8 mouse cellular contexts compared by ENCODE assay signal in the genomic region with DNA sequence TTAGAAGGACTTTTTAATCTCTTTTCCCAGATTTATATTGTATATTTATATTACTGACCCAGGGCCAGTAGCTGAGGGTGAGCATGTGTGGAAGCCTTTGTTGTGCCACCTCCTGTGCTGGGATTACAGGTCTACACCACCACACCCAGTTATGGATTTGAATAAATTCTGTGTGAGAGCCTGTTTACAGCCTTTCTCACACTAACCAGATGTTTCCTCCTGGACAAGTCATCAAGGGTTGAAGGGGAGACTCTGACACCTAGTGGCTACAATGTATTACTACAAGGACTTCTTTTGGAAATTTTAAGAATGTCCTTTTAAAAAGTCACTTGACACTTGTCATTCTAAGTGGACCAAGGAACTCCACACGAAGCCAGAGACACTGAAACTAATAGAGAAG. TPM values are rescaled to one million over a fixed set of nuclear protein-coding genes. Genes with fewer than 3 reads are reported as not detected.
DNase-seq lines count a peak whose midpoint lies in the region; ATAC-seq and TF ChIP-seq lines count a peak whose summit lies in the region.

No protein-coding gene starts in this region.

- TF ChIP-seq CTCF in small intestine, adult 2 months (IDR thresholded peaks at IDR 0.05; ENCODE audit: extremely low read depth, insufficient read length, insufficient replicate concordance, low read depth, low read length): peak; percentile 28; the same call in 1 of the 2 replicates

- H3K27me3 ChIP-seq in forebrain, embryonic 13.5 days: no peaks in the 10 kb centered on the region
- no peaks in the 10 kb centered on the region for H3K27me3 ChIP-seq in forebrain, embryonic 12.5 days
- no peaks in the 10 kb centered on the region for H3K27me3 ChIP-seq in midbrain, embryonic 11.5 days (ENCODE audit: control insufficient read depth, insufficient read depth, low read length)
- no peaks in the 10 kb centered on the region for H3K27me3 ChIP-seq in midbrain, embryonic 10.5 days (ENCODE audit: low read depth, poor library complexity, severe bottlenecking)
- H3K27me3 ChIP-seq in intestine, embryonic 16.5 days (replicated peaks; ENCODE audit: control insufficient read depth, insufficient read depth, low read length): no peaks in the 10 kb centered on the region
- H3K27me3 ChIP-seq in small intestine, adult 2 months (ENCODE audit: control insufficient read depth, insufficient read depth, low read length): no peaks in the 10 kb centered on the region

- no peak overlapping the region for H3K4me3 ChIP-seq in forebrain, embryonic 13.5 days
- H3K4me3 ChIP-seq in forebrain, embryonic 12.5 days (replicated peaks): no peak overlapping the region
- no peak overlapping the region for H3K4me3 ChIP-seq in midbrain, embryonic 11.5 days (ENCODE audit: low read depth, low read length)
- no peak overlapping the region for H3K4me3 ChIP-seq in midbrain, embryonic 10.5 days
- H3K4me3 ChIP-seq in intestine, embryonic 16.5 days (ENCODE audit: low read length): no peak overlapping the region
- no peak overlapping the region for H3K4me3 ChIP-seq in small intestine, adult 2 months (ENCODE audit: low read depth, low read length)

- peak; percentile 69 for ATAC-seq in forebrain, embryonic 13.5 days
- ATAC-seq in forebrain, embryonic 12.5 days (ENCODE audit: low FRiP score): no peak
- ATAC-seq in midbrain, embryonic 11.5 days (ENCODE audit: low FRiP score): no peak
- peak; percentile 46; the same call in 1 of the 2 replicates for ATAC-seq in intestine, embryonic 16.5 days

- DNase-seq in midbrain, embryonic 11.5 days (ENCODE audit: low spot score, missing footprints): peak; percentile 90
- no peak for DNase-seq in midbrain, embryonic 10.5 days (ENCODE audit: low spot score)
- no peak for DNase-seq in adrenal gland, adult 8-10 months
- DNase-seq in layer of hippocampus, postnatal 14 days (ENCODE audit: low spot score in 2 of 2): no peak

- WGBS in forebrain, embryonic 13.5 days: 6% methylated on average over 1 of the region's 1 CpGs
- WGBS in forebrain, embryonic 12.5 days: 0% methylated on average over 1 of the region's 1 CpGs
- WGBS in midbrain, embryonic 11.5 days: 7% methylated on average over 1 of the region's 1 CpGs
- 0% methylated on average over 1 of the region's 1 CpGs for WGBS in midbrain, embryonic 10.5 days
- 2% methylated on average over 1 of the region's 1 CpGs for WGBS in intestine, embryonic 16.5 days
- whole genome bisulfite sequencing in small intestine, adult 2 months: 0% methylated on average over 1 of the region's 1 CpGs

- no peaks in the 10 kb centered on the region for H3K36me3 ChIP-seq in forebrain, embryonic 13.5 days (ENCODE audit: poor library complexity, severe bottlenecking)
- no peaks in the 10 kb centered on the region for H3K36me3 ChIP-seq in forebrain, embryonic 12.5 days (replicated peaks)
- H3K36me3 ChIP-seq in midbrain, embryonic 11.5 days (ENCODE audit: control insufficient read depth, insufficient read depth, low read length): no peaks in the 10 kb centered on the region
- H3K36me3 ChIP-seq in midbrain, embryonic 10.5 days: no peaks in the 10 kb centered on the region
- no peaks in the 10 kb centered on the region for H3K36me3 ChIP-seq in intestine, embryonic 16.5 days (ENCODE audit: control insufficient read depth, insufficient read depth, low read length)
- H3K36me3 ChIP-seq in small intestine, adult 2 months (ENCODE audit: control insufficient read depth, insufficient read depth, low read length): no peaks in the 10 kb centered on the region

- H3K4me2 ChIP-seq in forebrain, embryonic 13.5 days: no peak overlapping the region
- H3K4me2 ChIP-seq in forebrain, embryonic 12.5 days: no peak overlapping the region
- no peak overlapping the region for H3K4me2 ChIP-seq in midbrain, embryonic 11.5 days
- no peak overlapping the region for H3K4me2 ChIP-seq in intestine, embryonic 16.5 days (ENCODE audit: low read depth, low read length)

- no peaks in the 10 kb centered on the region for H3K4me1 ChIP-seq in forebrain, embryonic 13.5 days
- H3K4me1 ChIP-seq in forebrain, embryonic 12.5 days: no peaks in the 10 kb centered on the region
- H3K4me1 ChIP-seq in midbrain, embryonic 11.5 days (ENCODE audit: control insufficient read depth, insufficient read depth, low read length): no peaks in the 10 kb centered on the region
- H3K4me1 ChIP-seq in midbrain, embryonic 10.5 days: no peaks in the 10 kb centered on the region
- no peaks in the 10 kb centered on the region for H3K4me1 ChIP-seq in intestine, embryonic 16.5 days (ENCODE audit: control insufficient read depth, insufficient read depth, low read length)
- no peaks in the 10 kb centered on the region for H3K4me1 ChIP-seq in small intestine, adult 2 months (ENCODE audit: control insufficient read depth, insufficient read depth, insufficient read length, low read length)

- no peak for TF ChIP-seq POLR2A in small intestine, adult 2 months (IDR thresholded peaks at IDR 0.05; ENCODE audit: low read depth, low read length)

- H3K9me3 ChIP-seq in forebrain, embryonic 13.5 days (replicated peaks): no peaks in the 10 kb centered on the region
- no peaks in the 10 kb centered on the region for H3K9me3 ChIP-seq in forebrain, embryonic 12.5 days
- no peaks in the 10 kb centered on the region for H3K9me3 ChIP-seq in midbrain, embryonic 11.5 days (ENCODE audit: control insufficient read depth, low read length)
- H3K9me3 ChIP-seq in midbrain, embryonic 10.5 days (replicated peaks): no peaks in the 10 kb centered on the region
- no peaks in the 10 kb centered on the region for H3K9me3 ChIP-seq in intestine, embryonic 16.5 days (ENCODE audit: control insufficient read depth, low read length)

- H3K9ac ChIP-seq in forebrain, embryonic 13.5 days: no peak overlapping the region
- no peak overlapping the region for H3K9ac ChIP-seq in forebrain, embryonic 12.5 days
- H3K9ac ChIP-seq in midbrain, embryonic 11.5 days (ENCODE audit: low read length): no peak overlapping the region
- H3K9ac ChIP-seq in intestine, embryonic 16.5 days (ENCODE audit: low read depth, low read length): no peak overlapping the region

- no peak overlapping the region for H3K27ac ChIP-seq in forebrain, embryonic 13.5 days
- no peak overlapping the region for H3K27ac ChIP-seq in forebrain, embryonic 12.5 days
- H3K27ac ChIP-seq in midbrain, embryonic 11.5 days (ENCODE audit: low read depth, low read length): no peak overlapping the region
- no peak overlapping the region for H3K27ac ChIP-seq in midbrain, embryonic 10.5 days (replicated peaks)
- H3K27ac ChIP-seq in intestine, embryonic 16.5 days (ENCODE audit: low read length): no peak overlapping the region
- H3K27ac ChIP-seq in small intestine, adult 2 months (ENCODE audit: insufficient read depth, low read depth, low read length): no peak overlapping the region

RNA-seq across cellular contexts. Expression of a gene that starts 28.7 kb away (rescaled TPM):
- polyA plus RNA-seq in forebrain, embryonic 13.5 days (2015; fragmentation: Nextera tagmentation; extraction: Ambion mirVana): 0.11 and 0.28 TPM in 2 replicates
- 0.22 and 0.31 TPM in 2 replicates for polyA plus RNA-seq in forebrain, embryonic 12.5 days (2016; fragmentation: Nextera tagmentation; extraction: Ambion mirVana)
- 0.27 and 0.34 TPM in 2 replicates for polyA plus RNA-seq in midbrain, embryonic 11.5 days (2014; fragmentation: Nextera tagmentation; extraction: Ambion mirVana)
- polyA plus RNA-seq in midbrain, embryonic 10.5 days (2016; fragmentation: Nextera tagmentation; extraction: Ambion mirVana): 0.11 and 0.15 TPM in 2 replicates
- 0.72 and 0.77 TPM in 2 replicates for polyA plus RNA-seq in intestine, embryonic 16.5 days (2015; fragmentation: Nextera tagmentation; extraction: Ambion mirVana)
- polyA plus RNA-seq in small intestine, adult 2 months (2012; rRNA removed): 3.8 and 14.8 TPM in 2 replicates
- 1 to 10 TPM; 1.0 to 2.0 (median 1.4) TPM for total RNA-seq in adrenal gland, adult 8-10 months (2022)
- total RNA-seq in layer of hippocampus, postnatal 14 days (2021): under 1 TPM; 0.65 to 0.72 TPM

Comparison
In these comparisons a context has a peak if more than half of its experiments do, and no peak if none do; other contexts are left out.
1. ATAC-seq: peak in forebrain, embryonic 13.5 days (single experiment) and intestine, embryonic 16.5 days (single experiment); none in forebrain, embryonic 12.5 days (single experiment) and midbrain, embryonic 11.5 days (single experiment).